Mouse (Mus musculus): ENCODE measurements at regions not wholly inside any gene's neighbourhood (a gene's known extent, or its start where the extent isn't known, plus 50 kb on each side); places are given as distances from the start of the nearest gene placed in this dataset.

GRCm38 (mm10) chr11:22650771-22651170, 138.9 kb downstream of the Tmem17 start:
- no peak for DNase-seq (ENCODE audit: extremely low spot score in 1 of 2, low spot score in 2 of 2)
- Histone ChIP-seq H3K27ac (no peak overlapping the region), H3K4me3 (no peak overlapping the region)
- TF ChIP-seq CTCF (IDR thresholded peaks at IDR 0.05), result no peak
- intact Hi-C loops (cut with DNase I), result no loop called here

GRCm38 (mm10) chr11:22651313-22651712, 139.4 kb downstream of the Tmem17 start:
- H3K4me3 ChIP-seq, result no peak overlapping the region
- no peak overlapping the region for H3K27ac ChIP-seq
- intact Hi-C loops (cut with DNase I), result no loop called here

GRCm38 (mm10) chr11:22651911-22652310, 140.0 kb downstream of the Tmem17 start:
- intact Hi-C loops (cut with DNase I), result no loop called here
- Histone ChIP-seq H3K27ac (no peak overlapping the region), H3K4me3 (no peak overlapping the region)
- no peak for DNase-seq (ENCODE audit: extremely low spot score in 1 of 2, low spot score in 2 of 2)
- no peak for TF ChIP-seq CTCF (IDR thresholded peaks at IDR 0.05)

More at GRCm38 (mm10) chr11:22651313-22651712, 139.4 kb downstream of the Tmem17 start:
- no peak for TF ChIP-seq CTCF (IDR thresholded peaks at IDR 0.05)
- no peak for DNase-seq (ENCODE audit: extremely low spot score in 1 of 2, low spot score in 2 of 2)

GRCm38 (mm10) chr11:22652931-22653330, 141.0 kb downstream of the Tmem17 start:
- H3K4me3 ChIP-seq, result no peak overlapping the region
- intact Hi-C loops (cut with DNase I), result no loop called here
- DNase-seq (ENCODE audit: extremely low spot score in 1 of 2, low spot score in 2 of 2), result no peak
- no peak for TF ChIP-seq CTCF (IDR thresholded peaks at IDR 0.05)
- H3K27ac ChIP-seq, result no peak overlapping the region

- TF ChIP-seq CTCF (IDR thresholded peaks at IDR 0.05), result no peak
Observed at GRCm38 (mm10) chr11:22653366-22653765, 141.5 kb downstream of the Tmem17 start.

GRCm38 (mm10) chr11:22657635-22658034, 145.7 kb downstream of the Tmem17 start:
- no peak for TF ChIP-seq CTCF (IDR thresholded peaks at IDR 0.05)
- intact Hi-C loops (cut with DNase I), result no loop called here
- Histone ChIP-seq H3K27ac (no peak overlapping the region), H3K4me3 (no peak overlapping the region)
- DNase-seq (ENCODE audit: extremely low spot score in 1 of 2, low spot score in 2 of 2), result no peak

More at GRCm38 (mm10) chr11:22653366-22653765, 141.5 kb downstream of the Tmem17 start:
- no peak for DNase-seq (ENCODE audit: extremely low spot score in 1 of 2, low spot score in 2 of 2)
- Histone ChIP-seq H3K27ac (no peak overlapping the region), H3K4me3 (no peak overlapping the region)
- intact Hi-C loops (cut with DNase I), result no loop called here

- intact Hi-C loops (cut with DNase I), result no loop called here
- no peak for DNase-seq (ENCODE audit: extremely low spot score in 1 of 2, low spot score in 2 of 2)
- Histone ChIP-seq H3K4me3 (no peak overlapping the region), H3K27ac (no peak overlapping the region)
- no peak for TF ChIP-seq CTCF (IDR thresholded peaks at IDR 0.05)
Observed at GRCm38 (mm10) chr11:22661072-22661471, 149.2 kb downstream of the Tmem17 start.

GRCm38 (mm10) chr11:22661713-22662551, 150.0 kb downstream of the Tmem17 start:
- intact Hi-C loops (cut with DNase I), result no loop called here

GRCm38 (mm10) chr11:22665978-22666377, 154.1 kb downstream of the Tmem17 start:
- no peak for DNase-seq (ENCODE audit: extremely low spot score in 1 of 2, low spot score in 2 of 2)
- no peak overlapping the region for H3K27ac ChIP-seq
- no peak for TF ChIP-seq CTCF (IDR thresholded peaks at IDR 0.05)
- intact Hi-C loops (cut with DNase I), result no loop called here
- no peak overlapping the region for H3K4me3 ChIP-seq

More at GRCm38 (mm10) chr11:22661713-22662551, 150.0 kb downstream of the Tmem17 start:
- H3K4me3 ChIP-seq, result no peak overlapping the region
- H3K27ac ChIP-seq, result no peak overlapping the region
- no peak for TF ChIP-seq CTCF (IDR thresholded peaks at IDR 0.05)
- DNase-seq (ENCODE audit: extremely low spot score in 1 of 2, low spot score in 2 of 2), result no peak

- no peak for DNase-seq (ENCODE audit: extremely low spot score in 1 of 2, low spot score in 2 of 2)
- H3K4me3 ChIP-seq, result no peak overlapping the region
- no peak overlapping the region for H3K27ac ChIP-seq
- intact Hi-C loops (cut with DNase I), result no loop called here
- TF ChIP-seq CTCF (IDR thresholded peaks at IDR 0.05), result no peak
Observed at GRCm38 (mm10) chr11:22666378-22666777, 154.5 kb downstream of the Tmem17 start.

GRCm38 (mm10) chr11:22668220-22668619, 156.3 kb downstream of the Tmem17 start:
- Histone ChIP-seq H3K4me3 (no peak overlapping the region), H3K27ac (no peak overlapping the region)
- intact Hi-C loops (cut with DNase I), result no loop called here
- TF ChIP-seq CTCF (IDR thresholded peaks at IDR 0.05), result no peak
- no peak for DNase-seq (ENCODE audit: extremely low spot score in 1 of 2, low spot score in 2 of 2)

- TF ChIP-seq CTCF (IDR thresholded peaks at IDR 0.05), result no peak
- no peak overlapping the region for H3K27ac ChIP-seq
- intact Hi-C loops (cut with DNase I), result no loop called here
Observed at GRCm38 (mm10) chr11:22669267-22669666, 157.4 kb downstream of the Tmem17 start.

More at GRCm38 (mm10) chr11:22669267-22669666, 157.4 kb downstream of the Tmem17 start:
- no peak for DNase-seq (ENCODE audit: extremely low spot score in 1 of 2, low spot score in 2 of 2)
- H3K4me3 ChIP-seq, result no peak overlapping the region
